Mouse (Mus musculus) left cerebral cortex, adult 9 months (tissue): Measurements from ENCODE around the gene Ccl22.

ENCODE experiments used
- DNase-seq, 2 experiments: peaks; one replicate each; pipeline ENCODE4 v3.0.0; 2022; ENCODE audit warnings: low spot score in 2 of 2

Gene Ccl22

GRCm38 (mm10) chr8:94745476-94746184 lies at the start of gene Ccl22:
TSS of gene Ccl22 (plus strand) at chr8:94745590.
- DNase-seq, result no peak

GRCm38 (mm10) chr8:94695994-94696384 lies 49.4 kb upstream of the Ccl22 start, which contains the start of gene Pllp:
TSS of gene Pllp (minus strand) at chr8:94696278.
- peak in 1 of 2 experiments; percentile 54 for DNase-seq

- DNase-seq, result no peak
Observed at GRCm38 (mm10) chr8:94696566-94696965, 48.8 kb upstream of the Ccl22 start.

GRCm38 (mm10) chr8:94697956-94698355 lies 47.4 kb upstream of the Ccl22 start:
- no peak for DNase-seq

GRCm38 (mm10) chr8:94699366-94699765 lies 46.0 kb upstream of the Ccl22 start:
- DNase-seq, result no peak

- no peak for DNase-seq
Observed at GRCm38 (mm10) chr8:94700421-94700935, 44.9 kb upstream of the Ccl22 start.

GRCm38 (mm10) chr8:94702156-94702555 lies 43.2 kb upstream of the Ccl22 start:
- DNase-seq, result no peak

GRCm38 (mm10) chr8:94702844-94703813 lies 42.3 kb upstream of the Ccl22 start:
- peak in 1 of 2 experiments; percentile 88 for DNase-seq

GRCm38 (mm10) chr8:94703972-94704668 lies 41.3 kb upstream of the Ccl22 start:
- DNase-seq, result peak; percentile 92 to 100

GRCm38 (mm10) chr8:94704669-94704984 lies 40.8 kb upstream of the Ccl22 start:
- no peak for DNase-seq

GRCm38 (mm10) chr8:94705581-94706245 lies 39.7 kb upstream of the Ccl22 start:
- no peak for DNase-seq

GRCm38 (mm10) chr8:94706732-94707395 lies 38.5 kb upstream of the Ccl22 start:
- no peak for DNase-seq

- no peak for DNase-seq
Observed at GRCm38 (mm10) chr8:94710336-94710735, 35.1 kb upstream of the Ccl22 start.

GRCm38 (mm10) chr8:94711160-94711718 lies 34.2 kb upstream of the Ccl22 start:
- DNase-seq, result no peak

- no peak for DNase-seq
Observed at GRCm38 (mm10) chr8:94714556-94714955, 30.8 kb upstream of the Ccl22 start.

- DNase-seq, result no peak
Observed at GRCm38 (mm10) chr8:94715871-94716270, 29.5 kb upstream of the Ccl22 start.

GRCm38 (mm10) chr8:94716841-94717240 lies 28.5 kb upstream of the Ccl22 start:
- DNase-seq, result no peak

GRCm38 (mm10) chr8:94725998-94726397 lies 19.4 kb upstream of the Ccl22 start:
- no peak for DNase-seq

- DNase-seq, result no peak
Observed at GRCm38 (mm10) chr8:94729301-94729700, 16.1 kb upstream of the Ccl22 start.

- no peak for DNase-seq
Observed at GRCm38 (mm10) chr8:94733821-94734465, 11.4 kb upstream of the Ccl22 start.
